Mouse (Mus musculus) small intestine, adult 2 months (tissue): ENCODE measurements around the gene Pemt.

Experiments
- CTCF ChIP-seq: fragments of 200-500 bp; IDR thresholded peaks from 2 replicates; pipeline ENCODE4 v1.5.1; 2012; ENCODE audit warnings: low read depth, mild to moderate bottlenecking, control low read depth, inconsistent platforms, low read length, moderate library complexity, mixed read lengths; ENCODE audit not compliant: insufficient replicate concordance, insufficient read length; ENCODE audit errors: extremely low read depth
- POLR2A ChIP-seq: fragments of 200-500 bp; IDR thresholded peaks from 2 replicates; pipeline ENCODE4 v1.6.1; 2012; ENCODE audit warnings: low read depth, mild to moderate bottlenecking, control low read depth, inconsistent platforms, low read length, moderate library complexity

- TF ChIP-seq POLR2A (no peak), CTCF (no peak)
Observed at GRCm38 (mm10) chr11:60003811-60004210, 42.5 kb downstream of the Pemt start.
